Mouse (Mus musculus): Measurements from ENCODE around the gene Serpina1e. TPM values are rescaled to one million over a fixed set of nuclear protein-coding genes. Genes with fewer than 3 reads are reported as not detected.
A peak's percentile ranks its signal among the peaks of the same experiment; 100 is the strongest.

Serpina1e gene
- total and polyA plus RNA-seq, 3 experiments = not detected

GRCm38 (mm10) chr12:103981646-103982360 lies 23.0 kb upstream of the Serpina1e start:
- H3K27ac ChIP-seq (ENCODE audit: control insufficient read depth, low read depth, low read length) = no peak overlapping the region
- TF ChIP-seq CTCF (IDR thresholded peaks at IDR 0.05 in 2 of 3, conservative IDR thresholded peaks at IDR 0.05 in 1 of 3; ENCODE audit: control insufficient read depth in 1 of 3, insufficient read depth in 1 of 3, low read depth in 2 of 3, low read length in 3 of 3, poor library complexity in 1 of 3, severe bottlenecking in 1 of 3) (no peak), MEF2A (IDR thresholded peaks at IDR 0.05; ENCODE audit: extremely low read depth, insufficient replicate concordance, low read depth, low read length, poor library complexity, severe bottlenecking) (no peak), GABPA (IDR thresholded peaks at IDR 0.05; ENCODE audit: low read depth, low read length) (no peak), ETS1 (IDR thresholded peaks at IDR 0.05; ENCODE audit: low read depth, low read length) (no peak), ZC3H11A (IDR thresholded peaks at IDR 0.05; ENCODE audit: low read depth, low read length) (no peak), MAFK (IDR thresholded peaks at IDR 0.05; ENCODE audit: borderline replicate concordance, low read depth, low read length) (no peak), POLR2A (IDR thresholded peaks at IDR 0.05; ENCODE audit: control insufficient read depth in 1 of 2, insufficient read depth in 1 of 2, low read depth in 1 of 2, low read length in 2 of 2, poor library complexity in 1 of 2) (no peak), POLR2AphosphoS2 (IDR thresholded peaks at IDR 0.05; ENCODE audit: low read length) (no peak), USF2 (IDR thresholded peaks at IDR 0.05; ENCODE audit: borderline replicate concordance in 1 of 2, insufficient read depth in 1 of 2, low read depth in 1 of 2, low read length in 2 of 2) (no peak)
- H3K4me1 ChIP-seq (ENCODE audit: control insufficient read depth in 1 of 2, insufficient read depth in 2 of 2, low read length in 2 of 2) = no peaks in the 10 kb centered on the region
- DNase-seq (ENCODE audit: low read depth, low spot score) = no peak
- no peaks in the 10 kb centered on the region for H3K79me2 ChIP-seq (ENCODE audit: control insufficient read depth, insufficient read depth, low read length, poor library complexity)
- H3K4me3 ChIP-seq (ENCODE audit: control insufficient read depth in 1 of 2, insufficient read depth in 1 of 2, low read depth in 2 of 2, low read length in 2 of 2) = no peak overlapping the region
- H3K9ac ChIP-seq (ENCODE audit: control insufficient read depth, low read depth, low read length, poor library complexity, severe bottlenecking) = no peak overlapping the region
- no peaks in the 10 kb centered on the region for H3K27me3 ChIP-seq (ENCODE audit: control insufficient read depth in 1 of 2, insufficient read depth in 2 of 2, low read length in 2 of 2)
- H3K9me3 ChIP-seq (replicated peaks; ENCODE audit: insufficient read depth, low read length) = no peaks in the 10 kb centered on the region
- no peaks in the 10 kb centered on the region for H3K36me3 ChIP-seq (ENCODE audit: control insufficient read depth in 1 of 2, insufficient read depth in 2 of 2, low read length in 2 of 2)

- H3K36me3 ChIP-seq (ENCODE audit: control insufficient read depth in 1 of 2, insufficient read depth in 2 of 2, low read length in 2 of 2) = no peaks in the 10 kb centered on the region
- no peak for TF ChIP-seq TAL1 (IDR thresholded peaks at IDR 0.05; ENCODE audit: low read length)
- TF ChIP-seq EP300 (IDR thresholded peaks at IDR 0.05; ENCODE audit: low read depth in 1 of 2, low read length in 2 of 2) = no peak
- DNase-seq (ENCODE audit: low read depth, low spot score) = no peak
- no peaks in the 10 kb centered on the region for H3K27me3 ChIP-seq (ENCODE audit: control insufficient read depth in 1 of 2, insufficient read depth in 2 of 2, low read length in 2 of 2)
- H3K9me3 ChIP-seq (replicated peaks; ENCODE audit: insufficient read depth, low read length) = no peaks in the 10 kb centered on the region
- no peak overlapping the region for H3K27ac ChIP-seq (ENCODE audit: control insufficient read depth, low read depth, low read length)
- H3K4me3 ChIP-seq (ENCODE audit: control insufficient read depth in 1 of 2, insufficient read depth in 1 of 2, low read depth in 2 of 2, low read length in 2 of 2) = no peak overlapping the region
- no peaks in the 10 kb centered on the region for H3K4me1 ChIP-seq (ENCODE audit: control insufficient read depth in 1 of 2, insufficient read depth in 2 of 2, low read length in 2 of 2)
- H3K9ac ChIP-seq (ENCODE audit: control insufficient read depth, low read depth, low read length, poor library complexity, severe bottlenecking) = no peak overlapping the region
- H3K79me2 ChIP-seq (ENCODE audit: control insufficient read depth, insufficient read depth, low read length, poor library complexity) = no peaks in the 10 kb centered on the region
Observed at GRCm38 (mm10) chr12:103978294-103978693, 19.5 kb upstream of the Serpina1e start.

GRCm38 (mm10) chr12:103977846-103978245 lies 19.1 kb upstream of the Serpina1e start:
- H3K79me2 ChIP-seq (ENCODE audit: control insufficient read depth, insufficient read depth, low read length, poor library complexity) = no peaks in the 10 kb centered on the region
- no peak overlapping the region for H3K27ac ChIP-seq (ENCODE audit: control insufficient read depth, low read depth, low read length)
- TF ChIP-seq JUND (IDR thresholded peaks at IDR 0.05; ENCODE audit: low read depth, low read length) (no peak), MAFK (IDR thresholded peaks at IDR 0.05; ENCODE audit: borderline replicate concordance, low read depth, low read length) (no peak), USF1 (IDR thresholded peaks at IDR 0.05; ENCODE audit: low read depth, low read length) (no peak), MYB (IDR thresholded peaks at IDR 0.05; ENCODE audit: low read depth, low read length) (no peak), ZKSCAN1 (IDR thresholded peaks at IDR 0.05; ENCODE audit: low read depth, low read length) (no peak), UBTF (IDR thresholded peaks at IDR 0.05; ENCODE audit: borderline replicate concordance, insufficient read depth, low read depth, low read length) (no peak), USF2 (IDR thresholded peaks at IDR 0.05; ENCODE audit: borderline replicate concordance in 1 of 2, insufficient read depth in 1 of 2, low read depth in 1 of 2, low read length in 2 of 2) (no peak), MAX (IDR thresholded peaks at IDR 0.05; ENCODE audit: low read length) (no peak), RAD21 (IDR thresholded peaks at IDR 0.05; ENCODE audit: low read depth, low read length) (peak; percentile 17), MYC (IDR thresholded peaks at IDR 0.05; ENCODE audit: low read depth, low read length) (no peak), MEF2A (IDR thresholded peaks at IDR 0.05; ENCODE audit: extremely low read depth, insufficient replicate concordance, low read depth, low read length, poor library complexity, severe bottlenecking) (no peak), POLR2A (IDR thresholded peaks at IDR 0.05; ENCODE audit: control insufficient read depth in 1 of 2, insufficient read depth in 1 of 2, low read depth in 1 of 2, low read length in 2 of 2, poor library complexity in 1 of 2) (no peak), HCFC1 (IDR thresholded peaks at IDR 0.05; ENCODE audit: low read depth, low read length) (no peak), TBP (IDR thresholded peaks at IDR 0.05; ENCODE audit: low read depth, low read length) (no peak), POLR2AphosphoS2 (IDR thresholded peaks at IDR 0.05; ENCODE audit: low read length) (no peak), POLR2AphosphoS5 (IDR thresholded peaks at IDR 0.05; ENCODE audit: borderline replicate concordance, low read depth, low read length) (no peak), NRF1 (IDR thresholded peaks at IDR 0.05; ENCODE audit: insufficient read depth, low read depth, low read length, poor library complexity, severe bottlenecking) (no peak)

More at GRCm38 (mm10) chr12:103977846-103978245, 19.1 kb upstream of the Serpina1e start:
- no peak for DNase-seq (ENCODE audit: low read depth, low spot score)
- H3K4me1 ChIP-seq (ENCODE audit: control insufficient read depth in 1 of 2, insufficient read depth in 2 of 2, low read length in 2 of 2) = no peaks in the 10 kb centered on the region
- H3K36me3 ChIP-seq (ENCODE audit: control insufficient read depth in 1 of 2, insufficient read depth in 2 of 2, low read length in 2 of 2) = no peaks in the 10 kb centered on the region
- H3K9me3 ChIP-seq (replicated peaks; ENCODE audit: insufficient read depth, low read length) = no peaks in the 10 kb centered on the region
- H3K4me3 ChIP-seq (ENCODE audit: control insufficient read depth in 1 of 2, insufficient read depth in 1 of 2, low read depth in 2 of 2, low read length in 2 of 2) = no peak overlapping the region
- H3K27me3 ChIP-seq (ENCODE audit: control insufficient read depth in 1 of 2, insufficient read depth in 2 of 2, low read length in 2 of 2) = no peaks in the 10 kb centered on the region
- no peak overlapping the region for H3K9ac ChIP-seq (ENCODE audit: control insufficient read depth, low read depth, low read length, poor library complexity, severe bottlenecking)

Data from MEL (cell line).